Mouse (Mus musculus) liver, postnatal 0 days (tissue): ENCODE data around the gene Mpzl1. TPM values are rescaled to one million over a fixed set of nuclear protein-coding genes. Genes with fewer than 3 reads are reported as not detected.

Source experiments
- ATAC-seq: fragments of 200-750 bp; cut with Nextera tagmentation; 2 replicates; pipeline ENCODE4 v1.8.0; 2017; ENCODE audit warnings: mild to moderate bottlenecking, moderate library complexity
- DNase-seq: peaks from one replicate; pipeline ENCODE4 v3.0.0-alpha.2; 2016
- H3K27ac ChIP-seq: fragments of 300-500 bp; sonication (generic); 2 replicates; pipeline ENCODE4 v1.5.1; 2014; ENCODE audit warnings: antibody characterized with exemption, moderate library complexity, mild to moderate bottlenecking, low read depth
- H3K27me3 ChIP-seq: fragments of 300-500 bp; sonication (generic); 2 replicates; pipeline ENCODE4 v1.6.1; 2014; ENCODE audit warnings: low read length, control low read depth, mixed read lengths; ENCODE audit not compliant: insufficient read depth
- H3K36me3 ChIP-seq: fragments of 300-500 bp; sonication (generic); replicated peaks from 2 replicates; pipeline ENCODE4 v1.6.1; 2014; ENCODE audit warnings: mild to moderate bottlenecking, control low read depth, low read length, moderate library complexity, mixed read lengths; ENCODE audit not compliant: insufficient read depth
- H3K4me1 ChIP-seq: fragments of 300-500 bp; sonication (generic); 2 replicates; pipeline ENCODE4 v1.6.1; 2014; ENCODE audit warnings: antibody characterized with exemption, mild to moderate bottlenecking, control low read depth; ENCODE audit not compliant: insufficient read depth
- H3K4me2 ChIP-seq: fragments of 300-500 bp; sonication (generic); 2 replicates; pipeline ENCODE4 v1.6.1; 2014; ENCODE audit warnings: low read depth, mild to moderate bottlenecking, low read length, moderate library complexity, mixed read lengths
- H3K4me3 ChIP-seq: fragments of 300-500 bp; sonication (generic); 2 replicates; pipeline ENCODE4 v1.5.1; 2014; ENCODE audit warnings: low read depth, low read length
- H3K9ac ChIP-seq: fragments of 300-500 bp; sonication (generic); replicated peaks from 2 replicates; pipeline ENCODE4 v1.6.1; 2014; ENCODE audit warnings: mild to moderate bottlenecking, moderate library complexity
- H3K9me3 ChIP-seq: fragments of 300-500 bp; sonication (generic); 2 replicates; pipeline ENCODE4 v1.6.1; 2016; ENCODE audit warnings: mild to moderate bottlenecking, control low read depth, low read length, mixed read lengths
- CTCF ChIP-seq: sonication (generic); IDR thresholded peaks from 2 replicates; pipeline ENCODE4 v1.5.1; 2016; ENCODE audit warnings: antibody characterized with exemption, low read depth
- EP300 ChIP-seq: IDR thresholded peaks from 2 replicates; pipeline ENCODE4 v1.6.1; 2016; ENCODE audit warnings: antibody characterized with exemption, low read depth, mild to moderate bottlenecking
- WGBS: fragments of 180-500 bp; shearing (Covaris S2); extraction: QIAGEN DNeasy Blood & Tissue Kit; methylation state at CpG from one replicate; pipeline ENCODE4 v1.1.7; 2014; ENCODE audit not compliant: insufficient replicate concordance; 5-methylcytosine and 5-hydroxymethylcytosine counted together
- polyA plus RNA-seq: library from polyadenylated mRNA; unstranded; fragments of >200 nt; fragmentation: Nextera tagmentation; extraction: Ambion mirVana; gene quantifications from 2 replicates; pipeline ENCODE4 v1.2.1, GENCODE M21; 2015

Mpzl1 gene
- polyA plus RNA-seq, 1 experiment from 2014 or later: 26.6 TPM

- H3K9me3 ChIP-seq: no peaks in the 10 kb centered on the region
- TF ChIP-seq EP300: no peak
- TF ChIP-seq CTCF: peak; percentile 36; the same call in 1 of the 2 replicates
- WGBS: 75% methylated on average over 15 of the region's 15 CpGs
- H3K27ac ChIP-seq: no peak overlapping the region
- H3K4me3 ChIP-seq: no peak overlapping the region
- DNase-seq: no peak
- H3K4me2 ChIP-seq: no peak overlapping the region
- H3K36me3 ChIP-seq: peaks cover 7% of the 10 kb centered on the region
- no peak overlapping the region for H3K9ac ChIP-seq
- ATAC-seq: no peak
- H3K27me3 ChIP-seq: no peaks in the 10 kb centered on the region
- H3K4me1 ChIP-seq: peaks cover 24% of the 10 kb centered on the region
Measured at GRCm38 (mm10) chr1:165678861-165679617, 44.7 kb upstream of the Mpzl1 start.

DNA sequence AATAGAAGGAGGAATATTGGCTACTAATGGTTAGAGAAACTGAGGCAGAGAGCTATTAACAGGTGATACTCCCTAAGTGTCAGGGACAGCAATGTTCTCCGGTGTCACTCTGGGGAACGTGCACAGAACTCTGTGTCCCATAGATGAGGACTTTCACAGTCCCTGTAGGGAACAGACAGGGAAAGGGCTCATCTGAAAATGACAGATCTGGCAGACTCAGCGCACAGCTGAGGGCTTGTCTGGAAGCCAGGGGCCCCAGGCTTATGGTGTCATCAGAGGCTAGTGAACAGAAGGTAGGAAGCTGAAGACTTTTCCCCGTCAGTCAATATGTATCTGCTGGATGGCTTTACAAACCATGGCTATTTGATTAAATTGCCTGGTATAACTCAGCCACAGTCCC lies 43.2 kb upstream of the Mpzl1 start:
- no peak overlapping the region for H3K9ac ChIP-seq
- no peak for TF ChIP-seq EP300
- no peak for TF ChIP-seq CTCF
- H3K4me1 ChIP-seq: peaks cover 26% of the 10 kb centered on the region
- ATAC-seq: no peak
- H3K27me3 ChIP-seq: no peaks in the 10 kb centered on the region
- peaks cover 7% of the 10 kb centered on the region for H3K36me3 ChIP-seq
- no peak overlapping the region for H3K4me3 ChIP-seq
- no peak overlapping the region for H3K27ac ChIP-seq
- H3K4me2 ChIP-seq: no peak overlapping the region
- WGBS: 78% methylated on average over 4 of the region's 4 CpGs
- H3K9me3 ChIP-seq: no peaks in the 10 kb centered on the region
- no peak for DNase-seq

DNA sequence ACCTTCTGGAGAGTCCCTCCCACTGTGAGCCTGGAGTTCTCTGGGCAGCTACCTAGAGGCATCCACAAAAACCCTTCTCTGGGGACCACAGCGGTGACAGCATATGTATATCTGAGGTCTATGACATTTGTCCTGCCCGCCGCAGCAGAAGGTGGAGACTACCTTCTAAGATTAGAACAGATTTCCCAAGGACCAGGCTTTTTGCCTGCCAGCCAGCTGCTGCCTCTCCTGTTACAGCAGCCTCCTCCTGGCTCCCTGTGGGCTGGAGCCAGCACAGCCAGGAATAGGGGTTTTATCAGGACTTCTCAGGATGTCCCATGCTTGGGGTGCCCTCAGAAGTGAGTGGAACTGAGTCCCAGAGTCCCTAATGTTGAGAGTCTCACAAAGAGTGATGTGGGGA lies 42.7 kb upstream of the Mpzl1 start:
- H3K27ac ChIP-seq: no peak overlapping the region
- H3K9me3 ChIP-seq: no peaks in the 10 kb centered on the region
- H3K4me3 ChIP-seq: no peak overlapping the region
- H3K4me1 ChIP-seq: peaks cover 27% of the 10 kb centered on the region
- H3K9ac ChIP-seq: no peak overlapping the region
- peaks cover 7% of the 10 kb centered on the region for H3K36me3 ChIP-seq
- WGBS: 70% methylated on average over 3 of the region's 3 CpGs
- no peak for ATAC-seq
- TF ChIP-seq CTCF: no peak
- TF ChIP-seq EP300: no peak
- no peak overlapping the region for H3K4me2 ChIP-seq
- no peaks in the 10 kb centered on the region for H3K27me3 ChIP-seq
- DNase-seq: no peak

GRCm38 (mm10) chr1:165675167-165675566 lies 40.8 kb upstream of the Mpzl1 start:
- Histone ChIP-seq H3K4me3 (no peak overlapping the region), H3K4me1 (peaks cover 20% of the 10 kb centered on the region), H3K9me3 (no peaks in the 10 kb centered on the region), H3K4me2 (no peak overlapping the region), H3K27ac (no peak overlapping the region), H3K36me3 (peaks cover 13% of the 10 kb centered on the region), H3K27me3 (no peaks in the 10 kb centered on the region), H3K9ac (no peak overlapping the region)
- TF ChIP-seq CTCF: no peak
- no peak for TF ChIP-seq EP300
- ATAC-seq: peak; percentile 46; the same call in 1 of the 2 replicates
- no peak for DNase-seq
- 61% methylated on average over 9 of the region's 9 CpGs for WGBS

DNA sequence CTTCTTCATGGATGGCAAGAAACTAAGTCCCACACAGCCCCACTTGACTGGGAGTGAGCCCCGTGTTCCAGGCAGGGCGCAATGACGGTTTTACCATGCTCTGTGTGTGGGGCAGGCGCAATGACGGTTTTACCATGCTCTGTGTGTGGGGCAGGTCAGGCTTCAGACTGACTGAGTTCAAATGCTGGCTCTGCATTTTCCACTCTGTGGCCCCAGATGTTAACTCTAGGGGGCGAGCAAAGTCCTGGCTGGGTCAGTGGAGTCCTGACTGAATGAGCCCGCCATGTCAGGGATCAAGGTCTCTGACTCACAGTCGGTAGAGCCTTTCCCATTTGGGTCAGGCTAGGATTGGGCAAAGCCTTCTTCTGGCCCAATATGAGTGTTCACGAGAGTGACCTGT lies 38.0 kb upstream of the Mpzl1 start:
- ATAC-seq (peak; percentile 45; the same call in 1 of the 2 replicates), DNase-seq (no peak)
- peaks cover 11% of the 10 kb centered on the region; the same call in 1 of the 2 replicates for H3K4me1 ChIP-seq
- H3K9me3 ChIP-seq: no peaks in the 10 kb centered on the region
- no peak overlapping the region for H3K4me3 ChIP-seq
- H3K4me2 ChIP-seq: no peak overlapping the region
- 68% methylated on average over 9 of the region's 9 CpGs for WGBS
- H3K36me3 ChIP-seq: peaks cover 11% of the 10 kb centered on the region
- H3K27ac ChIP-seq: no peak overlapping the region
- no peaks in the 10 kb centered on the region for H3K27me3 ChIP-seq
- H3K9ac ChIP-seq: no peak overlapping the region
- TF ChIP-seq EP300: no peak
- peak; percentile 45 for TF ChIP-seq CTCF

DNA sequence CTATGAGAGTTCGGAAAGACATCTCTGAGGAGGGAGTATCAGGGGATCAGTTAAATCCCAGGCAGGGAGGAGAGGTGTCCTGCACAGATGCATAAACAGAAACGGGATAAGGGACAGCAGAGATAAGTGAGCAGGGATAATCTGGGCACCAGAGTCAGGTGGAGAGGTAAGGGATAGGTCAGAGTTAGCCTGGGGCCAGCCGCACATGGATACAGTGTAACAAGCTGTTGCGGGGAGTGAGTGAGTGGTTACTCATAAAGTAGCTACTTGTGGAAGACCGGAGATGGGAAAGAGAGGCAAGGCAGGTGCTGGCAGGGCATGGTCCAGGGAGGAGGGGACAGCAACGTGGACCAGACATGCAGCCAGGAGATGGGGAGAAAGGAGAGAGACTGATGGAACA lies 35.7 kb upstream of the Mpzl1 start:
- TF ChIP-seq EP300 (no peak), CTCF (no peak)
- no peak for DNase-seq
- peaks cover 3% of the 10 kb centered on the region; the same call in 1 of the 2 replicates for H3K4me1 ChIP-seq
- peaks cover 8% of the 10 kb centered on the region for H3K36me3 ChIP-seq
- no peak overlapping the region for H3K4me2 ChIP-seq
- ATAC-seq: no peak
- no peaks in the 10 kb centered on the region for H3K9me3 ChIP-seq
- H3K27ac ChIP-seq: no peak overlapping the region
- WGBS: 78% methylated on average over 6 of the region's 6 CpGs
- H3K9ac ChIP-seq: no peak overlapping the region
- H3K4me3 ChIP-seq: no peak overlapping the region
- H3K27me3 ChIP-seq: no peaks in the 10 kb centered on the region
